Mouse (Mus musculus): ENCODE measurements around the gene Adk. TPM values are rescaled to one million over a fixed set of nuclear protein-coding genes. Genes with fewer than 3 reads are reported as not detected.

Gene Adk
- polyA plus RNA-seq, 1 experiment from 2014 or later = 112 TPM

DNA sequence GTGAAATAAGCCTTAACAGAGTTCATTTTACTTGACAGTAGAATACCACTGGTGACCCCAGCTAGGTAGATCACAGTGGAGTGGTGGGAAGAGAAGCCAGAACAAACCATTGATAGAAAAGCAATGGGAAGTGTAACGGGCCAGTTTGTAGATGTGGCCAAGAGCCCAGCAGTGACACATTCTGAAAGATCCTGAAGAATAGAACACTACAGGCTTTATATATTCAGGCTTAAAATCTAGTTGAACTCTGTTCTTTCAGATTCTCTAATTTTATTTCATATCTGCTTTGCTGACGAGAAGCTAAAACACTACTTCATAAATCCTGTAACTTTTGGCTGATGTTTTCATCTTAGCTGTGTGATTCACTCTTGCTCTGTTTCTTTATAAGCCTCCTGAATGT, 48.5 kb downstream of the Adk start:
- no peaks in the 10 kb centered on the region for H3K9me3 ChIP-seq (ENCODE audit: control insufficient read depth, low read length)
- no peak overlapping the region for H3K4me2 ChIP-seq

DNA sequence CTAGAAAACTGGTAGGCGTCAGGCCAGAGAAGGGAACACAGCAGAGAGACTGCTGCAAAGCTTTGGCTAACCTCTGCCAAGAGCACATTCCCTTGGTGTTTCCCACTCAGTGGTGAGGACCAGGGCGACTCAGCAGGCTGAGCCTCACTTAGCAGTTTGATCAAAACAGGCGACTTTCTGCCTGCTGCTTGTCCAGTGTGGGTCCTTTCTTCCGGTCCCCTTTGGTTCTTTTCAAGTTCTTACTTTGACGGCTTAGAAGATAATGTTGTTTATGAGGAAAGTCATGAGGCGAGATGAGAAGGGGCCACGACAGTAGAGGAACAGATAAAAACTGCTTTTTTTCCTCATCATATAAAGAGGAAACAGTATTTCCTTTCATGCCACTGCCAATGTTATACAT, 49.2 kb downstream of the Adk start:
- H3K27me3 ChIP-seq (ENCODE audit: control insufficient read depth, insufficient read depth, low read length) = no peaks in the 10 kb centered on the region
- H3K36me3 ChIP-seq (ENCODE audit: control insufficient read depth, insufficient read depth, low read length) = no peaks in the 10 kb centered on the region
- WGBS = 66% methylated on average over 7 of the region's 7 CpGs
- no peak overlapping the region for H3K4me2 ChIP-seq
- H3K9ac ChIP-seq (ENCODE audit: low read length) = no peak overlapping the region
- no peaks in the 10 kb centered on the region for H3K4me1 ChIP-seq (ENCODE audit: control insufficient read depth, insufficient read depth, low read length)
- no peaks in the 10 kb centered on the region for H3K9me3 ChIP-seq (ENCODE audit: control insufficient read depth, low read length)
- H3K27ac ChIP-seq (ENCODE audit: low read depth, low read length) = no peak overlapping the region
- no peak overlapping the region for H3K4me3 ChIP-seq (ENCODE audit: low read depth, low read length)
- ATAC-seq (ENCODE audit: low FRiP score) (no peak), DNase-seq (ENCODE audit: low spot score, missing footprints) (no peak)

More for the DNA sequence above, 48.5 kb downstream of the Adk start:
- ATAC-seq (ENCODE audit: low FRiP score) (no peak), DNase-seq (ENCODE audit: low spot score, missing footprints) (no peak)
- H3K27me3 ChIP-seq (ENCODE audit: control insufficient read depth, insufficient read depth, low read length) = no peaks in the 10 kb centered on the region
- H3K4me1 ChIP-seq (ENCODE audit: control insufficient read depth, insufficient read depth, low read length) = no peaks in the 10 kb centered on the region
- H3K9ac ChIP-seq (ENCODE audit: low read length) = no peak overlapping the region
- no peak overlapping the region for H3K4me3 ChIP-seq (ENCODE audit: low read depth, low read length)
- H3K36me3 ChIP-seq (ENCODE audit: control insufficient read depth, insufficient read depth, low read length) = no peaks in the 10 kb centered on the region
- WGBS = 90% methylated on average over 2 of the region's 2 CpGs
- H3K27ac ChIP-seq (ENCODE audit: low read depth, low read length) = no peak overlapping the region

DNA sequence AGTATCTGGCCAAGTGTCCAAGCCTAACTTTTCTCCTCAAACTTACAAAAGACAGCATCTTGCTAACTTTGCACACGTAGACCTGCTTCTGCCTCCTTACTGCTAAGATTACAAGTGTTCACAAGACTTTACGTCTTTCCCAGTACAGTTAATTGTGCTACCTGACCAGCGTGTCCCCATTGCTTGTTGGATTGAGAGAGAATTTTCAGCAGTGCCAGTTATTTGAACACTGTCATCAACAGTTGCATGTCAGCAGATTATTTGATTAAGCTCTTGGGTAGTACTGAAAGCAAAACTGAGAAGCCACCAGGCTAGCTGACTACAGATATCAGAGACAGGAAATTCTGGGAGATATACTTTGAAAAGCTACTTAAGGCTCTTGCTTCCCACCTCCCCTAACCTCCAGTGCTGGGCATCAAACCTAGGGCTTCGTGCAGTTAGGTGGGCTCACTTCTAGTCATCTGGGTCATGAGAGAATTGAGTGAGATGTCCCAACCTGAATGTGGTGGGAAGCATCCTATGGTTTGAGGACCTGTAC, 50.4 kb downstream of the Adk start:
- H3K4me3 ChIP-seq (ENCODE audit: low read depth, low read length) = no peak overlapping the region
- WGBS = 90% methylated on average over 4 of the region's 4 CpGs
- no peaks in the 10 kb centered on the region for H3K27me3 ChIP-seq (ENCODE audit: control insufficient read depth, insufficient read depth, low read length)
- H3K9ac ChIP-seq (ENCODE audit: low read length) = no peak overlapping the region
- no peaks in the 10 kb centered on the region for H3K9me3 ChIP-seq (ENCODE audit: control insufficient read depth, low read length)
- DNase-seq (ENCODE audit: low spot score, missing footprints) (no peak), ATAC-seq (ENCODE audit: low FRiP score) (no peak)
- no peak overlapping the region for H3K4me2 ChIP-seq
- no peaks in the 10 kb centered on the region for H3K36me3 ChIP-seq (ENCODE audit: control insufficient read depth, insufficient read depth, low read length)
- no peaks in the 10 kb centered on the region for H3K4me1 ChIP-seq (ENCODE audit: control insufficient read depth, insufficient read depth, low read length)
- H3K27ac ChIP-seq (ENCODE audit: low read depth, low read length) = no peak overlapping the region

DNA sequence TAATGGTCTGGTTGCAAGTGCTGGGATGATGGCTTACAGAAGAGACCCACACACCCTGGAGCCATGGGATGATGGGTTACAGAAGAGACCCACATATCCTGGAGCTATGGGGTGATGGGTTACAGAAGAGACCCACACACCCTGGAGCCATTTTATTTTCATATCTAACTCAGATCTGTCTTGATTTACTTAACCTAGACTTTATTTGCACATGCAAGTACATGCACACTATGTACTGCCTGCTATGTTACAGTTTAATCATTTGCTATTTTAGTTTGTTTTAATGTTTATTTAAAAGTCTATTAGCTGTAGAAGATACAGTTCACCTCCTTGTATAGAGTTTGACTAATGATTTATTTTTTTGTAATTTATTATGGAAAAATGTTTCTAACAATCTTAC, 52.7 kb downstream of the Adk start:
- Histone ChIP-seq H3K4me2 (no peak overlapping the region), H3K27ac (ENCODE audit: low read depth, low read length) (no peak overlapping the region), H3K4me3 (ENCODE audit: low read depth, low read length) (no peak overlapping the region), H3K9me3 (ENCODE audit: control insufficient read depth, low read length) (no peaks in the 10 kb centered on the region), H3K4me1 (ENCODE audit: control insufficient read depth, insufficient read depth, low read length) (no peaks in the 10 kb centered on the region), H3K27me3 (ENCODE audit: control insufficient read depth, insufficient read depth, low read length) (no peaks in the 10 kb centered on the region), H3K36me3 (ENCODE audit: control insufficient read depth, insufficient read depth, low read length) (no peaks in the 10 kb centered on the region), H3K9ac (ENCODE audit: low read length) (no peak overlapping the region)
- no peak for ATAC-seq (ENCODE audit: low FRiP score)
- no peak for DNase-seq (ENCODE audit: low spot score, missing footprints)

DNA sequence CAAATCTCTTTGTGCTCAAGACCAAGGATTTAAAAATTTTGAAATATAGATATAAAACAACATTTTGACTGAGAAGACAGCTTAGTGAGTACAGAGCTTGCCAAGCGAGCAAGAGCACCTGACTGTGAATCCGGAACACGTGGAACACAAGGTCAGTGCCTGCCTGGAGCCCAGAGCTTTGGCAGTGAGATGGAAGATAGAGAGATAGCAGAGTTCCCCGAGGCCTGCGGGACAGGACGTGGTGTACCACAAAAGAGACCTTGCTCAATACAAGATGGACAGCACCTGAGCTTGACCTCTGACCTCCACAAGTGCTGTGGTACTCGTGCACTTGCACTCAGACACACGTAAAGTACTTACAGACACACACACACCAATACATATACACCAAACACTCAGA, 54.2 kb downstream of the Adk start:
- no peaks in the 10 kb centered on the region for H3K36me3 ChIP-seq (ENCODE audit: control insufficient read depth, insufficient read depth, low read length)
- no peaks in the 10 kb centered on the region for H3K9me3 ChIP-seq (ENCODE audit: control insufficient read depth, low read length)
- no peak overlapping the region for H3K4me2 ChIP-seq
- H3K4me3 ChIP-seq (ENCODE audit: low read depth, low read length) = no peak overlapping the region
- no peaks in the 10 kb centered on the region for H3K27me3 ChIP-seq (ENCODE audit: control insufficient read depth, insufficient read depth, low read length)
- H3K9ac ChIP-seq (ENCODE audit: low read length) = no peak overlapping the region
- DNase-seq (ENCODE audit: low spot score, missing footprints) = no peak
- WGBS = 92% methylated on average over 8 of the region's 8 CpGs
- no peak overlapping the region for H3K27ac ChIP-seq (ENCODE audit: low read depth, low read length)
- ATAC-seq (ENCODE audit: low FRiP score) = no peak
- H3K4me1 ChIP-seq (ENCODE audit: control insufficient read depth, insufficient read depth, low read length) = no peaks in the 10 kb centered on the region

DNA sequence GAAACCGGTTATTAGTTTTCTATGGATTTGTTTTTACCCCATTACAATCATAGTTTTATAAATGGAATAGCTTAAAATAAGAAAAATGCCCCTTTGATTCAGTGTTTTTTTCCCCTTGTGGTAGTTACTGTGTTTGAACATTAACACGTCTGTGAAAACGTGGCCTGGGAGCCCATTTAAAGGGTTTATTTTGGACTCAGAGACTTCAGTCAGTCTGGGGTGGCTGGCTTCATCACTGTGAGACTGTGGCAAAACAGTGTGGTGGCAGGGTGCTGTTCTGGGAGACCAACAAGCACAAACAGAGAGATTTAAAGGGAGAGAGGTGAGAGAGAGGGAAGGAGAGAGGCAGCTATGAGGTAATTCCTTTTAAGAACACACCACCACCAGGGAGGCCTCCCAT, 55.2 kb downstream of the Adk start:
- Histone ChIP-seq H3K27me3 (ENCODE audit: control insufficient read depth, insufficient read depth, low read length) (no peaks in the 10 kb centered on the region), H3K4me2 (no peak overlapping the region), H3K9ac (ENCODE audit: low read length) (no peak overlapping the region), H3K9me3 (ENCODE audit: control insufficient read depth, low read length) (no peaks in the 10 kb centered on the region), H3K36me3 (ENCODE audit: control insufficient read depth, insufficient read depth, low read length) (no peaks in the 10 kb centered on the region), H3K4me1 (ENCODE audit: control insufficient read depth, insufficient read depth, low read length) (no peaks in the 10 kb centered on the region), H3K27ac (ENCODE audit: low read depth, low read length) (no peak overlapping the region), H3K4me3 (ENCODE audit: low read depth, low read length) (no peak overlapping the region)
- no peak for ATAC-seq (ENCODE audit: low FRiP score)
- 78% methylated on average over 3 of the region's 3 CpGs for whole genome bisulfite sequencing
- DNase-seq (ENCODE audit: low spot score, missing footprints) = no peak

DNA sequence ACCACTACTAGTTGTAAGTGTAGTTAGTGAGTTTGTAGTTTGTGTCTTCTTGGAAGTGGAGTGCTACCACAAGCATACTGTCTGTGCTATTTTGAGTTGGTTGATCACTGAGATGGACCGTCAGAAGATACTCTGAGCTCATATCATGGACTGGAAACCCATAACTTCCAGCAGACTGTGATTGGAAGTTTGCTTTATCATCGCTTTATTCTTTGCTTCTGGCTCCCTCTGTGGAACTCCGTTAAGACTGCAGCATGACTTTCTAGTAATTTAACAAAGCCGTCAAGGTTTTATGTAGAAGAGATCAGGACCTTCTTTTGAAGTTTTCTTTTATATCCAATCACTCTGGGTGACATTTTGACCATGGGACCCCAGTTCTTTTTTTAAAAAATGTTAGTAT, 58.1 kb downstream of the Adk start:
- Histone ChIP-seq H3K27me3 (ENCODE audit: control insufficient read depth, insufficient read depth, low read length) (no peaks in the 10 kb centered on the region), H3K9me3 (ENCODE audit: control insufficient read depth, low read length) (no peaks in the 10 kb centered on the region), H3K9ac (ENCODE audit: low read length) (no peak overlapping the region), H3K36me3 (ENCODE audit: control insufficient read depth, insufficient read depth, low read length) (no peaks in the 10 kb centered on the region), H3K4me2 (no peak overlapping the region), H3K4me3 (ENCODE audit: low read depth, low read length) (no peak overlapping the region), H3K27ac (ENCODE audit: low read depth, low read length) (no peak overlapping the region), H3K4me1 (ENCODE audit: control insufficient read depth, insufficient read depth, low read length) (no peaks in the 10 kb centered on the region)
- ATAC-seq (ENCODE audit: low FRiP score) (no peak), DNase-seq (ENCODE audit: low spot score, missing footprints) (no peak)
- 90% methylated on average over 4 of the region's 4 CpGs for WGBS

DNA sequence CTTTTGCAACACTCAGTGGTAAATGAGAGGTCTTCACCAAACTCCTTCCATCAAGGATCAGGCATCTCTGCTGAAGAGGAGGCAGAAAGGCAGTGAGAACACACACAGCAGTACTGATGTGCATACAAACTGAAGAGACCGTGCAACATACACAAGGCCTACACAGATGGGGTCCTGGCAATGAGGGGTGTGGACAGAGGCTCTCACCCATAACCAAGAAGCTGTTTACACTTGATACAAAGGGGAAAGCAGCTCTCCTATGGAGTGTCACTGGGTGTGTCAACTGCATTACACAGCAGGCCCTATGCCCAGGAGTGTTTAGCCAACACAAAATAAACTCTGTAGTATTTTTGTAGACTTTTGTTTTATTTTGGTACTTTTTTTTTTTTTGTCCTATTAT, 59.1 kb downstream of the Adk start:
- Histone ChIP-seq H3K9me3 (ENCODE audit: control insufficient read depth, low read length) (no peaks in the 10 kb centered on the region), H3K27ac (ENCODE audit: low read depth, low read length) (no peak overlapping the region), H3K27me3 (ENCODE audit: control insufficient read depth, insufficient read depth, low read length) (no peaks in the 10 kb centered on the region), H3K36me3 (ENCODE audit: control insufficient read depth, insufficient read depth, low read length) (no peaks in the 10 kb centered on the region), H3K4me1 (ENCODE audit: control insufficient read depth, insufficient read depth, low read length) (no peaks in the 10 kb centered on the region), H3K4me2 (no peak overlapping the region), H3K4me3 (ENCODE audit: low read depth, low read length) (no peak overlapping the region), H3K9ac (ENCODE audit: low read length) (no peak overlapping the region)
- DNase-seq (ENCODE audit: low spot score, missing footprints) (no peak), ATAC-seq (ENCODE audit: low FRiP score) (no peak)
- 81% methylated on average over 1 of the region's 1 CpGs for WGBS

DNA sequence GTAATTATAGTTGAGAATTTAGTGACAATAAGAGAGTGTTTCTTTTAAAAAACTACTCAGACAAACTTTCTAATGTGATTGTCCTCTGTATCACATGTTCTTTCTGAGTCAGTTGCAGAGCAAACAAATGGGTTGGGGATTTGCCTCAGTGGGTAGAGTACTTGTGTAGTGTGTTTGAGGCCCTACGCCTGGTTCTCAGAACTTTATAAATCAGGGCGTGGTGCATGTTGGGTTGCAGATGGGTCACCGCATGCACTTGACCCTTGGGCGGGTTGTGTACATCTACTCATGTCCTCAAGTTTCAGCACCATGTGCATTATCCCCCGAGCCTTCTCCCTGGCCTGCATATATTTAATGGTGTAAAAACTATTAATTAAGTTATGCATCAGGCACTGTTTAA, 59.8 kb downstream of the Adk start:
- H3K27ac ChIP-seq (ENCODE audit: low read depth, low read length) = no peak overlapping the region
- H3K4me1 ChIP-seq (ENCODE audit: control insufficient read depth, insufficient read depth, low read length) = no peaks in the 10 kb centered on the region
- H3K9me3 ChIP-seq (ENCODE audit: control insufficient read depth, low read length) = no peaks in the 10 kb centered on the region
- DNase-seq (ENCODE audit: low spot score, missing footprints) = no peak
- no peaks in the 10 kb centered on the region for H3K27me3 ChIP-seq (ENCODE audit: control insufficient read depth, insufficient read depth, low read length)
- no peak overlapping the region for H3K4me2 ChIP-seq
- no peak overlapping the region for H3K4me3 ChIP-seq (ENCODE audit: low read depth, low read length)
- 92% methylated on average over 5 of the region's 5 CpGs for WGBS
- no peak overlapping the region for H3K9ac ChIP-seq (ENCODE audit: low read length)
- no peak for ATAC-seq (ENCODE audit: low FRiP score)
- no peaks in the 10 kb centered on the region for H3K36me3 ChIP-seq (ENCODE audit: control insufficient read depth, insufficient read depth, low read length)

DNA sequence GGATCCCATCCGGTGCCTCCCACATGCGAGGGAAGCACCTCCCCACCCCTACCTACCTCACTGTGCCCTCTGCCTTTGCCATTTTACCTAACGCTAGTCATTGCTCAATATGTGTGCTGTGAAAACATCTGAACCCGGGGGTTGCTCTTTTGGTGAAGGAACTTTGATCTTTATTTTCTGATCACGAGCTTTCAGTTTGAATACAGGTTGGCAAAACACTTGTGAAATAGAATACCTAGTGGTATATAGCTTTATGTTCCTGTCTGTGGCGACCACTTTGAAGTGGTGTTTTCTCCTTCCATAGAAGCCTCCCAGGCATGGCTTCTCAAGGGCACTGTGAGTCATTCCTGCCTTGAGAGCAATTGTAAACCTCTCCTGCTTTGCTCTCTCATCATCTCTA, 60.4 kb downstream of the Adk start:
- no peak overlapping the region for H3K27ac ChIP-seq (ENCODE audit: low read depth, low read length)
- WGBS = 90% methylated on average over 6 of the region's 6 CpGs
- H3K4me1 ChIP-seq (ENCODE audit: control insufficient read depth, insufficient read depth, low read length) = no peaks in the 10 kb centered on the region
- no peaks in the 10 kb centered on the region for H3K27me3 ChIP-seq (ENCODE audit: control insufficient read depth, insufficient read depth, low read length)
- H3K36me3 ChIP-seq (ENCODE audit: control insufficient read depth, insufficient read depth, low read length) = no peaks in the 10 kb centered on the region
- H3K9ac ChIP-seq (ENCODE audit: low read length) = no peak overlapping the region
- no peak overlapping the region for H3K4me2 ChIP-seq
- H3K4me3 ChIP-seq (ENCODE audit: low read depth, low read length) = no peak overlapping the region
- DNase-seq (ENCODE audit: low spot score, missing footprints) (no peak), ATAC-seq (ENCODE audit: low FRiP score) (no peak)
- H3K9me3 ChIP-seq (ENCODE audit: control insufficient read depth, low read length) = no peaks in the 10 kb centered on the region

Data from midbrain, embryonic 11.5 days (tissue).